Mouse (Mus musculus): ENCODE data around the gene Olfr826. TPM values are rescaled to one million over a fixed set of nuclear protein-coding genes. Genes with fewer than 3 reads are reported as not detected.
"Not testable (repeated sequence)": the region's sequence is repeated elsewhere in the genome, so short reads cannot be mapped to it uniquely, and the experiment has no call there.

The Olfr826 gene
- total and polyA plus RNA-seq, 2 experiments from 2014 or later = not detected

- no peaks in the 10 kb centered on the region for H3K9me3 ChIP-seq (ENCODE audit: low read length)
- H3K27ac ChIP-seq (ENCODE audit: low read depth, low read length) = no peak overlapping the region
- DNase-seq = no peak
- no peaks in the 10 kb centered on the region for H3K36me3 ChIP-seq (ENCODE audit: insufficient read depth)
- H3K4me2 ChIP-seq (ENCODE audit: low read depth) = no peak overlapping the region
- no peaks in the 10 kb centered on the region for H3K27me3 ChIP-seq (ENCODE audit: insufficient read depth, low read length)
- no peak overlapping the region for H3K9ac ChIP-seq
- no peaks in the 10 kb centered on the region for H3K4me1 ChIP-seq (ENCODE audit: insufficient read depth)
- no peak for TF ChIP-seq CTCF (IDR thresholded peaks at IDR 0.05; ENCODE audit: low read depth)
- no peak overlapping the region for H3K4me3 ChIP-seq (ENCODE audit: low read depth, low read length)
- no peak for ATAC-seq
Observed at GRCm38 (mm10) chr10:130165196-130165595, 18.8 kb downstream of the Olfr826 start.

GRCm38 (mm10) chr10:130144121-130144520 lies 39.9 kb downstream of the Olfr826 start:
- Histone ChIP-seq H3K36me3 (ENCODE audit: insufficient read depth) (no peaks in the 10 kb centered on the region), H3K9me3 (ENCODE audit: low read length) (no peaks in the 10 kb centered on the region)
- no peak for TF ChIP-seq CTCF (IDR thresholded peaks at IDR 0.05; ENCODE audit: low read depth)

GRCm38 (mm10) chr10:130142481-130142880 lies 41.5 kb downstream of the Olfr826 start:
- H3K9me3 ChIP-seq (ENCODE audit: low read length); DNase-seq; H3K27ac ChIP-seq (ENCODE audit: low read depth, low read length); H3K4me2 ChIP-seq (ENCODE audit: low read depth); H3K36me3 ChIP-seq (ENCODE audit: insufficient read depth); H3K9ac ChIP-seq; ATAC-seq; H3K4me3 ChIP-seq (ENCODE audit: low read depth, low read length); H3K27me3 ChIP-seq (ENCODE audit: insufficient read depth, low read length); H3K4me1 ChIP-seq (ENCODE audit: insufficient read depth): not testable (repeated sequence)
- 89% methylated on average over 5 of the region's 5 CpGs for WGBS

More at GRCm38 (mm10) chr10:130144121-130144520, 39.9 kb downstream of the Olfr826 start:
- no peak for ATAC-seq
- Histone ChIP-seq H3K4me1 (ENCODE audit: insufficient read depth) (no peaks in the 10 kb centered on the region), H3K4me2 (ENCODE audit: low read depth) (no peak overlapping the region), H3K4me3 (ENCODE audit: low read depth, low read length) (no peak overlapping the region), H3K27ac (ENCODE audit: low read depth, low read length) (no peak overlapping the region), H3K27me3 (ENCODE audit: insufficient read depth, low read length) (no peaks in the 10 kb centered on the region), H3K9ac (no peak overlapping the region)
- WGBS = 87% methylated on average over 5 of the region's 5 CpGs
- DNase-seq = no peak

- Histone ChIP-seq H3K27me3 (ENCODE audit: insufficient read depth, low read length) (no peaks in the 10 kb centered on the region), H3K36me3 (ENCODE audit: insufficient read depth) (no peaks in the 10 kb centered on the region), H3K9ac (no peak overlapping the region), H3K4me2 (ENCODE audit: low read depth) (no peak overlapping the region), H3K9me3 (ENCODE audit: low read length) (no peaks in the 10 kb centered on the region), H3K4me1 (ENCODE audit: insufficient read depth) (no peaks in the 10 kb centered on the region), H3K4me3 (ENCODE audit: low read depth, low read length) (no peak overlapping the region), H3K27ac (ENCODE audit: low read depth, low read length) (no peak overlapping the region)
- no peak for TF ChIP-seq CTCF (IDR thresholded peaks at IDR 0.05; ENCODE audit: low read depth)
- ATAC-seq = no peak
- no peak for DNase-seq
Observed at GRCm38 (mm10) chr10:130134811-130135210, 49.2 kb downstream of the Olfr826 start.

GRCm38 (mm10) chr10:130129900-130130299 lies 54.1 kb downstream of the Olfr826 start, which contains the start of gene Olfr824:
TSS of gene Olfr824 (minus strand) at chr10:130130000.
- not testable (repeated sequence) for H3K27me3 ChIP-seq (ENCODE audit: insufficient read depth, low read length); ATAC-seq; DNase-seq; H3K36me3 ChIP-seq (ENCODE audit: insufficient read depth); H3K9ac ChIP-seq; H3K9me3 ChIP-seq (ENCODE audit: low read length); H3K4me3 ChIP-seq (ENCODE audit: low read depth, low read length); H3K4me2 ChIP-seq (ENCODE audit: low read depth); H3K4me1 ChIP-seq (ENCODE audit: insufficient read depth); H3K27ac ChIP-seq (ENCODE audit: low read depth, low read length)

Other genes starting within 250 kb of the Olfr826 start
- gene Olfr818, start 235.1 kb downstream of the Olfr826 start, total RNA-seq (2014; rRNA removed) = not detected in 2 replicates
- gene Olfr818, start 235.1 kb downstream of the Olfr826 start, polyA plus RNA-seq (2015; fragmentation: Nextera tagmentation; extraction: Ambion mirVana) = not detected in 2 replicates
- not detected in 2 replicates for gene Olfr819, start 216.9 kb downstream of the Olfr826 start, total RNA-seq (2014; rRNA removed)
- not detected in 2 replicates for gene Olfr819, start 216.9 kb downstream of the Olfr826 start, polyA plus RNA-seq (2015; fragmentation: Nextera tagmentation; extraction: Ambion mirVana)
- not detected in 2 replicates for gene Olfr247, start 208.0 kb downstream of the Olfr826 start, total RNA-seq (2014; rRNA removed)
- gene Olfr247, start 208.0 kb downstream of the Olfr826 start, polyA plus RNA-seq (2015; fragmentation: Nextera tagmentation; extraction: Ambion mirVana) = not detected in 2 replicates
- gene Gm10310, start 199.1 kb downstream of the Olfr826 start, total RNA-seq (2014; rRNA removed) = not detected in 2 replicates
- not detected in 2 replicates for gene Gm10310, start 199.1 kb downstream of the Olfr826 start, polyA plus RNA-seq (2015; fragmentation: Nextera tagmentation; extraction: Ambion mirVana)
- not detected in 2 replicates for gene Olfr820, start 171.6 kb downstream of the Olfr826 start, total RNA-seq (2014; rRNA removed)
- gene Olfr820, start 171.6 kb downstream of the Olfr826 start, polyA plus RNA-seq (2015; fragmentation: Nextera tagmentation; extraction: Ambion mirVana) = not detected in 2 replicates
- gene Olfr821, start 153.8 kb downstream of the Olfr826 start, total RNA-seq (2014; rRNA removed) = not detected in 2 replicates
- gene Olfr821, start 153.8 kb downstream of the Olfr826 start, polyA plus RNA-seq (2015; fragmentation: Nextera tagmentation; extraction: Ambion mirVana) = not detected in 2 replicates
- not detected in 2 replicates for gene Olfr822, start 113.0 kb downstream of the Olfr826 start, total RNA-seq (2014; rRNA removed)
- not detected in 2 replicates for gene Olfr822, start 113.0 kb downstream of the Olfr826 start, polyA plus RNA-seq (2015; fragmentation: Nextera tagmentation; extraction: Ambion mirVana)
- gene Olfr823, start 68.8 kb downstream of the Olfr826 start, total RNA-seq (2014; rRNA removed) = not detected in 2 replicates
- not detected in 2 replicates for gene Olfr823, start 68.8 kb downstream of the Olfr826 start, polyA plus RNA-seq (2015; fragmentation: Nextera tagmentation; extraction: Ambion mirVana)
- not detected in 2 replicates for gene Olfr824, start 54.2 kb downstream of the Olfr826 start, total RNA-seq (2014; rRNA removed)
- not detected in 2 replicates for gene Olfr824, start 54.2 kb downstream of the Olfr826 start, polyA plus RNA-seq (2015; fragmentation: Nextera tagmentation; extraction: Ambion mirVana)
- not detected in 2 replicates for gene Olfr825, start 17.4 kb downstream of the Olfr826 start, total RNA-seq (2014; rRNA removed)
- gene Olfr825, start 17.4 kb downstream of the Olfr826 start, polyA plus RNA-seq (2015; fragmentation: Nextera tagmentation; extraction: Ambion mirVana) = not detected in 2 replicates
- not detected in 2 replicates for gene Olfr827, start 30.2 kb upstream of the Olfr826 start, total RNA-seq (2014; rRNA removed)
- not detected in 2 replicates for gene Olfr827, start 30.2 kb upstream of the Olfr826 start, polyA plus RNA-seq (2015; fragmentation: Nextera tagmentation; extraction: Ambion mirVana)
- gene Neurod4, start 96.1 kb upstream of the Olfr826 start, total RNA-seq (2014; rRNA removed) = 0.69 and 1.9 TPM in 2 replicates
- gene Neurod4, start 96.1 kb upstream of the Olfr826 start, polyA plus RNA-seq (2015; fragmentation: Nextera tagmentation; extraction: Ambion mirVana) = 0.78 and 1.2 TPM in 2 replicates
- not detected in 2 replicates for gene Tespa1, start 138.7 kb upstream of the Olfr826 start, total RNA-seq (2014; rRNA removed)
- gene Tespa1, start 138.7 kb upstream of the Olfr826 start, polyA plus RNA-seq (2015; fragmentation: Nextera tagmentation; extraction: Ambion mirVana) = not detected in 2 replicates
- gene Vmn2r84, start 210.1 kb upstream of the Olfr826 start, total RNA-seq (2014; rRNA removed) = under 0.01 and 0.05 TPM in 2 replicates
- 0.04 TPM in 1 of 2 replicates, not detected in the other for gene Vmn2r84, start 210.1 kb upstream of the Olfr826 start, polyA plus RNA-seq (2015; fragmentation: Nextera tagmentation; extraction: Ambion mirVana)
- 0.08 and 0.48 TPM in 2 replicates for gene Vmn2r85, start 245.5 kb upstream of the Olfr826 start, total RNA-seq (2014; rRNA removed)
- gene Vmn2r85, start 245.5 kb upstream of the Olfr826 start, polyA plus RNA-seq (2015; fragmentation: Nextera tagmentation; extraction: Ambion mirVana) = 0.03 and 0.04 TPM in 2 replicates

Data from forebrain, postnatal 0 days (tissue).